Mouse (Mus musculus): Measurements from ENCODE around the gene Ahctf1. TPM values are rescaled to one million over a fixed set of nuclear protein-coding genes. Genes with fewer than 3 reads are reported as not detected.

The Ahctf1 gene
- polyA plus RNA-seq, 1 experiment: 30.6 TPM

DNA sequence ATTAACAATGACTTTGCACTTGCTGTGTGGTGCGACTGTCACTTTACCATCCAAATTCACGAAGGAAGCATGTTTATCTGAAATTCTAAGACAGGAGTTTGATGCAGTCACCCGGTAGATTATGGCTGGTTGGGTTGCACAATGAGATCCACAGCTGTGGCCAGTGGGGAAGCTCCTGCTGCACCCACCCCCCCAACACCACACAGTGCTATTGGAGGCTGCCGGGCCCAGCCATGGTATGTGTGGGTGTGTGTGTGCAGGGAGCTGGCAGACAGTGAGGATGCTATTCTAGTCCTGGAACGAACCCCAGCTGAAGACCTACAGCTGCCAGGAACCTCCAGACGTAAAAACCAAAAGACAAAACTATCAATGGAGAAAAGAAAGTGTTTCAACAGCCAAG is 94.1 kb downstream of the Ahctf1 start:
- Histone ChIP-seq H3K4me1 (ENCODE audit: control insufficient read depth, insufficient read depth, low read length) (no peaks in the 10 kb centered on the region), H3K27me3 (ENCODE audit: control insufficient read depth, insufficient read depth, low read length) (no peaks in the 10 kb centered on the region), H3K27ac (ENCODE audit: control insufficient read depth, insufficient read depth, low read depth, low read length) (no peak overlapping the region), H3K4me3 (ENCODE audit: control insufficient read depth, low read depth, low read length) (no peak overlapping the region), H3K36me3 (ENCODE audit: control insufficient read depth, insufficient read depth, low read length) (no peaks in the 10 kb centered on the region)
- TF ChIP-seq POLR2A (IDR thresholded peaks at IDR 0.05; ENCODE audit: control insufficient read depth, low read depth, low read length) (no peak), CTCF (IDR thresholded peaks at IDR 0.05; ENCODE audit: control insufficient read depth, insufficient read depth, insufficient replicate concordance, low read depth, low read length) (no peak)

DNA sequence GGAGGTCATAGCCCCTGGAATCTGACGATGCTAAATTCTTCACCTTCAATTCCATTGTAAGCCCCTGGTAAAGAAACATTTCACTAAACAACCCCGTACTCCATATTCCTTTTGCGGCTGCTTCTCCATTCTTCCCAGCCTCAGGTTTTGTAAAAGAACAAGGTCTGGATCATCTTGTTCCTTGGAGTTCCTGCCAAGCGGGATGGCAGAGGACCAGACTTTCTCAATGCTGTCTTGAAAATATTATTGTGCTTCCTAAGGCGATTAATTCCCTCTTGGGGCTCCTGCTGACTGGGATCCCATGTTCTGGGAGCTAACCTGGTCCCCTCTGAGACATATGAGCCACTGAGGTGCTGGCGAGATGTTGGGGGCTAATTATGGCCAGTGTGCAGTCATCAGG is 98.3 kb downstream of the Ahctf1 start:
- no peak for TF ChIP-seq CTCF (IDR thresholded peaks at IDR 0.05; ENCODE audit: control insufficient read depth, insufficient read depth, insufficient replicate concordance, low read depth, low read length)
- no peak for TF ChIP-seq POLR2A (IDR thresholded peaks at IDR 0.05; ENCODE audit: control insufficient read depth, low read depth, low read length)
- no peaks in the 10 kb centered on the region for H3K36me3 ChIP-seq (ENCODE audit: control insufficient read depth, insufficient read depth, low read length)
- no peaks in the 10 kb centered on the region for H3K4me1 ChIP-seq (ENCODE audit: control insufficient read depth, insufficient read depth, low read length)
- peak overlapping the region; percentile 61 for H3K27ac ChIP-seq (ENCODE audit: control insufficient read depth, insufficient read depth, low read depth, low read length)
- H3K4me3 ChIP-seq (ENCODE audit: control insufficient read depth, low read depth, low read length): no peak overlapping the region
- no peaks in the 10 kb centered on the region for H3K27me3 ChIP-seq (ENCODE audit: control insufficient read depth, insufficient read depth, low read length)

DNA sequence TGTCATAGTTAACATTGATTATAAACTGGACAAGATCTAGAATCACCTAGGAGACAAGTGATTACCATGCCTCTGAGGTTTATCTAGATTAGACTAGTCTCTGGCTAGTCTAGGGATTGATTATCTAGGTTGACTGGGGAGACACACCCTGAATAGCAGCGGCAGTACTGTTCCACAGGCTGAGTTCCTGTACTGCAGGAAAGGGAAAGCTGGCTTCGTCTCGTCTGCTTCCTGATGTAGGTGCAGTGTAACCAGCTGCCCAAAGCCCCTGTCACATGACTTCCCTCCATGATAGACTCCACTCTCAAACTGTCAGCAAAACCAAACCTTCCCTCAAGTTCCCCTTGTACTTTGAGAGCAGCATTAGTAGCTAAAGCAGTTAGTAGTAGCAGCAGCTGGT is 99.3 kb downstream of the Ahctf1 start:
- Histone ChIP-seq H3K27me3 (ENCODE audit: control insufficient read depth, insufficient read depth, low read length) (no peaks in the 10 kb centered on the region), H3K27ac (ENCODE audit: control insufficient read depth, insufficient read depth, low read depth, low read length) (peak overlapping the region; percentile 61), H3K4me3 (ENCODE audit: control insufficient read depth, low read depth, low read length) (no peak overlapping the region), H3K36me3 (ENCODE audit: control insufficient read depth, insufficient read depth, low read length) (no peaks in the 10 kb centered on the region), H3K4me1 (ENCODE audit: control insufficient read depth, insufficient read depth, low read length) (no peaks in the 10 kb centered on the region)
- no peak for TF ChIP-seq CTCF (IDR thresholded peaks at IDR 0.05; ENCODE audit: control insufficient read depth, insufficient read depth, insufficient replicate concordance, low read depth, low read length)
- no peak for TF ChIP-seq POLR2A (IDR thresholded peaks at IDR 0.05; ENCODE audit: control insufficient read depth, low read depth, low read length)

Other genes starting within 250 kb of the Ahctf1 start
- 196 and 222 TPM in 2 replicates for gene Sccpdh, start 135.5 kb downstream of the Ahctf1 start, polyA plus RNA-seq (2012; rRNA removed)
- gene Kif28, start 58.4 kb downstream of the Ahctf1 start, polyA plus RNA-seq (2012; rRNA removed): 0.07 and 0.34 TPM in 2 replicates
- gene Gm10518, start 304 bp downstream of the Ahctf1 start, polyA plus RNA-seq (2012; rRNA removed): 6.2 and 7.2 TPM in 2 replicates
- 8.3 and 9.1 TPM in 2 replicates for gene Cdc42bpa, start 156.8 kb upstream of the Ahctf1 start, polyA plus RNA-seq (2012; rRNA removed)